Mouse (Mus musculus) G1E (cell line): ENCODE measurements around the gene Naa35.

ENCODE experiments used
- CTCF ChIP-seq: IDR thresholded peaks from 2 replicates; pipeline ENCODE4 v1.5.1; 2012; ENCODE audit warnings: low read depth, low read length, inconsistent platforms, mixed read lengths
- GATA1 ChIP-seq: IDR thresholded peaks from 2 replicates; pipeline ENCODE4 v1.6.1; 2012; ENCODE audit warnings: borderline replicate concordance, low read length, inconsistent platforms, mixed read lengths
- POLR2AphosphoS5 ChIP-seq: IDR thresholded peaks from 2 replicates; pipeline ENCODE4 v1.6.1; 2012; ENCODE audit warnings: low read depth, low read length, inconsistent platforms; ENCODE audit not compliant: insufficient replicate concordance

GRCm38 (mm10) chr13:59604511-59604910, 19.5 kb downstream of the Naa35 start:
- TF ChIP-seq CTCF, result no peak
- no peak for TF ChIP-seq GATA1
- TF ChIP-seq POLR2AphosphoS5, result no peak
